Mouse (Mus musculus): ENCODE data around the gene Tomm40. TPM values are rescaled to one million over a fixed set of nuclear protein-coding genes. Genes with fewer than 3 reads are reported as not detected.

The Tomm40 gene
- polyA plus RNA-seq, 2 experiments: 101 to 124 TPM

- no peaks in the 10 kb centered on the region for H3K27me3 ChIP-seq (ENCODE audit: control insufficient read depth, insufficient read depth, low read length)
- TF ChIP-seq POLR2A (IDR thresholded peaks at IDR 0.05; ENCODE audit: borderline replicate concordance, extremely low read depth, insufficient read depth, insufficient read length): no peak
- no peak overlapping the region for H3K4me3 ChIP-seq (replicated peaks; ENCODE audit: low read length)
- 95% methylated on average over 10 of the region's 10 CpGs for WGBS
- no peak overlapping the region for H3K9ac ChIP-seq (ENCODE audit: low read depth, low read length, severe bottlenecking)
- DNase-seq (ENCODE audit: low spot score) (no peak), ATAC-seq (ENCODE audit: low FRiP score, low read depth) (no peak)
- no peaks in the 10 kb centered on the region for H3K9me3 ChIP-seq (ENCODE audit: control insufficient read depth, low read length)
- peaks cover 53% of the 10 kb centered on the region for H3K36me3 ChIP-seq (ENCODE audit: control insufficient read depth, insufficient read depth, low read length)
- H3K27ac ChIP-seq (replicated peaks; ENCODE audit: low read depth, low read length): no peak overlapping the region
- H3K4me1 ChIP-seq (ENCODE audit: control insufficient read depth, insufficient read depth, low read length): peaks cover 5% of the 10 kb centered on the region; the same call in 1 of the 2 replicates
- H3K4me2 ChIP-seq (replicated peaks; ENCODE audit: low read depth, low read length, severe bottlenecking): no peak overlapping the region
These were observed 4.6 kb downstream of the Tomm40 start for GRCm38 (mm10) chr7:19710650-19711049.

- no peak overlapping the region for H3K4me2 ChIP-seq (replicated peaks; ENCODE audit: low read depth, low read length, severe bottlenecking)
- H3K4me1 ChIP-seq (ENCODE audit: control insufficient read depth, insufficient read depth, low read length): no peaks in the 10 kb centered on the region
- TF ChIP-seq POLR2A (IDR thresholded peaks at IDR 0.05; ENCODE audit: borderline replicate concordance, extremely low read depth, insufficient read depth, insufficient read length): no peak
- no peaks in the 10 kb centered on the region for H3K9me3 ChIP-seq (ENCODE audit: control insufficient read depth, low read length)
- WGBS: 97% methylated on average over 7 of the region's 7 CpGs
- ATAC-seq (ENCODE audit: low FRiP score, low read depth): no peak
- H3K9ac ChIP-seq (ENCODE audit: low read depth, low read length, severe bottlenecking): no peak overlapping the region
- no peak overlapping the region for H3K4me3 ChIP-seq (replicated peaks; ENCODE audit: low read length)
- H3K36me3 ChIP-seq (ENCODE audit: control insufficient read depth, insufficient read depth, low read length): peaks cover 47% of the 10 kb centered on the region
- H3K27ac ChIP-seq (replicated peaks; ENCODE audit: low read depth, low read length): no peak overlapping the region
- H3K27me3 ChIP-seq (ENCODE audit: control insufficient read depth, insufficient read depth, low read length): no peaks in the 10 kb centered on the region
- no peak for DNase-seq (ENCODE audit: low spot score)
These were observed 10.0 kb downstream of the Tomm40 start for GRCm38 (mm10) chr7:19705271-19705670.

- no peak for DNase-seq (ENCODE audit: low spot score)
- WGBS: 96% methylated on average over 4 of the region's 4 CpGs
- no peak overlapping the region for H3K4me2 ChIP-seq (replicated peaks; ENCODE audit: low read depth, low read length, severe bottlenecking)
- H3K9me3 ChIP-seq (ENCODE audit: control insufficient read depth, low read length): no peaks in the 10 kb centered on the region
- H3K9ac ChIP-seq (ENCODE audit: low read depth, low read length, severe bottlenecking): no peak overlapping the region
- H3K36me3 ChIP-seq (ENCODE audit: control insufficient read depth, insufficient read depth, low read length): peaks cover 41% of the 10 kb centered on the region
- H3K27ac ChIP-seq (replicated peaks; ENCODE audit: low read depth, low read length): no peak overlapping the region
- no peaks in the 10 kb centered on the region for H3K27me3 ChIP-seq (ENCODE audit: control insufficient read depth, insufficient read depth, low read length)
- H3K4me1 ChIP-seq (ENCODE audit: control insufficient read depth, insufficient read depth, low read length): peaks cover 2% of the 10 kb centered on the region
- ATAC-seq (ENCODE audit: low FRiP score, low read depth): no peak
- TF ChIP-seq POLR2A (IDR thresholded peaks at IDR 0.05; ENCODE audit: borderline replicate concordance, extremely low read depth, insufficient read depth, insufficient read length): no peak
- H3K4me3 ChIP-seq (replicated peaks; ENCODE audit: low read length): no peak overlapping the region
These were observed 10.8 kb downstream of the Tomm40 start for GRCm38 (mm10) chr7:19704475-19704874.

- Histone ChIP-seq H3K27ac (replicated peaks; ENCODE audit: low read depth, low read length) (no peak overlapping the region), H3K27me3 (ENCODE audit: control insufficient read depth, insufficient read depth, low read length) (no peaks in the 10 kb centered on the region), H3K36me3 (ENCODE audit: control insufficient read depth, insufficient read depth, low read length) (peaks cover 30% of the 10 kb centered on the region), H3K4me2 (replicated peaks; ENCODE audit: low read depth, low read length, severe bottlenecking) (no peak overlapping the region), H3K4me3 (replicated peaks; ENCODE audit: low read length) (no peak overlapping the region), H3K9ac (ENCODE audit: low read depth, low read length, severe bottlenecking) (no peak overlapping the region), H3K4me1 (ENCODE audit: control insufficient read depth, insufficient read depth, low read length) (peaks cover 16% of the 10 kb centered on the region), H3K9me3 (ENCODE audit: control insufficient read depth, low read length) (no peaks in the 10 kb centered on the region)
- TF ChIP-seq POLR2A (IDR thresholded peaks at IDR 0.05; ENCODE audit: borderline replicate concordance, extremely low read depth, insufficient read depth, insufficient read length): no peak
- WGBS: 88% methylated on average over 16 of the region's 16 CpGs
- ATAC-seq (ENCODE audit: low FRiP score, low read depth) (no peak), DNase-seq (ENCODE audit: low spot score) (no peak)
These were observed 12.2 kb downstream of the Tomm40 start for GRCm38 (mm10) chr7:19702859-19703555.

- ATAC-seq (ENCODE audit: low FRiP score, low read depth) (no peak), DNase-seq (ENCODE audit: low spot score) (peak; percentile 44)
These were observed 14.0 kb downstream of the Tomm40 start for GRCm38 (mm10) chr7:19701069-19701761.

More at GRCm38 (mm10) chr7:19701069-19701761, 14.0 kb downstream of the Tomm40 start:
- Histone ChIP-seq H3K36me3 (ENCODE audit: control insufficient read depth, insufficient read depth, low read length) (peaks cover 27% of the 10 kb centered on the region), H3K27me3 (ENCODE audit: control insufficient read depth, insufficient read depth, low read length) (no peaks in the 10 kb centered on the region), H3K27ac (replicated peaks; ENCODE audit: low read depth, low read length) (no peak overlapping the region), H3K9ac (ENCODE audit: low read depth, low read length, severe bottlenecking) (no peak overlapping the region), H3K4me3 (replicated peaks; ENCODE audit: low read length) (no peak overlapping the region), H3K9me3 (ENCODE audit: control insufficient read depth, low read length) (no peaks in the 10 kb centered on the region; the same call in 1 of the 2 replicates), H3K4me2 (replicated peaks; ENCODE audit: low read depth, low read length, severe bottlenecking) (no peak overlapping the region), H3K4me1 (ENCODE audit: control insufficient read depth, insufficient read depth, low read length) (peaks cover 16% of the 10 kb centered on the region)
- TF ChIP-seq POLR2A (IDR thresholded peaks at IDR 0.05; ENCODE audit: borderline replicate concordance, extremely low read depth, insufficient read depth, insufficient read length): no peak
- 33% methylated on average over 22 of the region's 22 CpGs for WGBS
